Mouse (Mus musculus) intestine, embryonic 14.5 days (tissue): ENCODE data around the gene Psmd7. TPM values are rescaled to one million over a fixed set of nuclear protein-coding genes. Genes with fewer than 3 reads are reported as not detected.

Experiments
- ATAC-seq: fragments of 200-750 bp; cut with Nextera tagmentation; replicated peaks from 2 replicates; pipeline ENCODE4 v1.8.0; 2017; ENCODE audit warnings: low read depth, moderate number of reproducible peaks, moderate TSS enrichment, moderate library complexity; ENCODE audit not compliant: low FRiP score, low TSS enrichment
- DNase-seq: peaks from one replicate; pipeline ENCODE4 v3.0.0-alpha.2; 2018; ENCODE audit warnings: low spot score
- H3K27ac ChIP-seq: fragments of 300-500 bp; sonication (generic); 2 replicates; pipeline ENCODE4 v1.5.1; 2014; ENCODE audit warnings: low read depth, mild to moderate bottlenecking, control low read depth
- H3K27me3 ChIP-seq: fragments of 300-500 bp; sonication (generic); replicated peaks from 2 replicates; pipeline ENCODE4 v1.6.1; 2014; ENCODE audit warnings: low read length, control low read depth; ENCODE audit not compliant: control insufficient read depth, insufficient read depth
- H3K36me3 ChIP-seq: fragments of 300-500 bp; sonication (generic); 2 replicates; pipeline ENCODE4 v1.6.1; 2014; ENCODE audit warnings: low read length, control low read depth; ENCODE audit not compliant: control insufficient read depth, insufficient read depth
- H3K4me1 ChIP-seq: fragments of 300-500 bp; sonication (generic); replicated peaks from 2 replicates; pipeline ENCODE4 v1.6.1; 2014; ENCODE audit warnings: low read length, control low read depth, mixed read lengths; ENCODE audit not compliant: control insufficient read depth, insufficient read depth
- H3K4me2 ChIP-seq: fragments of 300-500 bp; sonication (generic); 2 replicates; pipeline ENCODE4 v1.6.1; 2014; ENCODE audit warnings: low read length
- H3K4me3 ChIP-seq: fragments of 300-500 bp; sonication (generic); 2 replicates; pipeline ENCODE4 v1.5.1; 2014; ENCODE audit warnings: low read depth, low read length, control low read depth, mixed read lengths
- H3K9ac ChIP-seq: fragments of 300-500 bp; sonication (generic); 2 replicates; pipeline ENCODE4 v1.6.1; 2014; ENCODE audit warnings: mild to moderate bottlenecking, low read length
- H3K9me3 ChIP-seq: fragments of 300-500 bp; sonication (generic); 2 replicates; pipeline ENCODE4 v1.6.1; 2016; ENCODE audit warnings: low read length, control low read depth; ENCODE audit not compliant: control insufficient read depth
- WGBS: fragments of 180-500 bp; shearing (Covaris S2); extraction: QIAGEN DNeasy Blood & Tissue Kit; methylation state at CpG from one replicate; pipeline ENCODE4 v1.1.7; 2014; 5-methylcytosine and 5-hydroxymethylcytosine counted together
- polyA plus RNA-seq: library from polyadenylated mRNA; unstranded; fragments of >200 nt; fragmentation: Nextera tagmentation; extraction: Ambion mirVana; gene quantifications from 2 replicates; pipeline ENCODE4 v1.2.1, GENCODE M21; 2014

The Psmd7 gene
- polyA plus RNA-seq, 1 experiment from 2014 or later: 254 TPM

- no peak overlapping the region for H3K9ac ChIP-seq
- WGBS: 87% methylated on average over 4 of the region's 4 CpGs
- no peaks in the 10 kb centered on the region for H3K27me3 ChIP-seq
- H3K4me3 ChIP-seq: no peak overlapping the region
- H3K4me1 ChIP-seq: peaks cover 8% of the 10 kb centered on the region; the same call in 1 of the 2 replicates
- H3K4me2 ChIP-seq: no peak overlapping the region
- no peaks in the 10 kb centered on the region for H3K9me3 ChIP-seq
- H3K27ac ChIP-seq: no peak overlapping the region
- H3K36me3 ChIP-seq: peaks cover 10% of the 10 kb centered on the region
- no peak for ATAC-seq
- no peak for DNase-seq
Measured at GRCm38 (mm10) chr8:107546154-107546553, 42.1 kb downstream of the Psmd7 start.

- Histone ChIP-seq H3K4me1 (peaks cover 8% of the 10 kb centered on the region; the same call in 1 of the 2 replicates), H3K4me2 (no peak overlapping the region), H3K36me3 (peaks cover 13% of the 10 kb centered on the region), H3K27ac (peak overlapping the region; percentile 38; the same call in 1 of the 2 replicates), H3K9me3 (no peaks in the 10 kb centered on the region), H3K9ac (no peak overlapping the region), H3K27me3 (no peaks in the 10 kb centered on the region), H3K4me3 (no peak overlapping the region)
- ATAC-seq (no peak), DNase-seq (no peak)
- 95% methylated on average over 11 of the region's 11 CpGs for WGBS
Measured at GRCm38 (mm10) chr8:107545621-107546152, 42.6 kb downstream of the Psmd7 start.

- H3K27ac ChIP-seq: peak overlapping the region; percentile 38; the same call in 1 of the 2 replicates
- peaks cover 8% of the 10 kb centered on the region; the same call in 1 of the 2 replicates for H3K4me1 ChIP-seq
- no peaks in the 10 kb centered on the region for H3K9me3 ChIP-seq
- WGBS: 34% methylated on average over 10 of the region's 10 CpGs
- no peaks in the 10 kb centered on the region for H3K27me3 ChIP-seq
- peaks cover 12% of the 10 kb centered on the region for H3K36me3 ChIP-seq
- no peak overlapping the region for H3K9ac ChIP-seq
- 0 out of 2 replicates have a peak, but pooled peaks have one; percentile 32 for ATAC-seq
- H3K4me3 ChIP-seq: no peak overlapping the region
- no peak overlapping the region; the same call in 1 of the 2 replicates for H3K4me2 ChIP-seq
- peak; percentile 63 for DNase-seq
Measured at GRCm38 (mm10) chr8:107544651-107545174, 43.6 kb downstream of the Psmd7 start.

- H3K4me3 ChIP-seq: no peak overlapping the region
- H3K36me3 ChIP-seq: peaks cover 10% of the 10 kb centered on the region; the same call in 1 of the 2 replicates
- no peaks in the 10 kb centered on the region for H3K27me3 ChIP-seq
- 71% methylated on average over 8 of the region's 8 CpGs for WGBS
- ATAC-seq: no peak
- H3K4me2 ChIP-seq: no peak overlapping the region
- H3K4me1 ChIP-seq: peaks cover 8% of the 10 kb centered on the region; the same call in 1 of the 2 replicates
- no peak for DNase-seq
- H3K9me3 ChIP-seq: no peaks in the 10 kb centered on the region
- peak overlapping the region; percentile 38; the same call in 1 of the 2 replicates for H3K27ac ChIP-seq
- no peak overlapping the region for H3K9ac ChIP-seq
Measured at GRCm38 (mm10) chr8:107544211-107544610, 44.1 kb downstream of the Psmd7 start.

- peaks cover 6% of the 10 kb centered on the region; the same call in 1 of the 2 replicates for H3K36me3 ChIP-seq
- H3K9me3 ChIP-seq: no peaks in the 10 kb centered on the region
- H3K4me2 ChIP-seq: no peak overlapping the region
- H3K9ac ChIP-seq: no peak overlapping the region
- H3K4me3 ChIP-seq: no peak overlapping the region
- WGBS: 95% methylated on average over 10 of the region's 11 CpGs
- H3K4me1 ChIP-seq: peaks cover 8% of the 10 kb centered on the region; the same call in 1 of the 2 replicates
- ATAC-seq (no peak), DNase-seq (no peak)
- no peaks in the 10 kb centered on the region for H3K27me3 ChIP-seq
- H3K27ac ChIP-seq: no peak overlapping the region
Measured at GRCm38 (mm10) chr8:107543714-107544113, 44.5 kb downstream of the Psmd7 start.

- Histone ChIP-seq H3K27ac (no peak overlapping the region), H3K4me3 (no peak overlapping the region), H3K9me3 (no peaks in the 10 kb centered on the region), H3K4me2 (no peak overlapping the region), H3K4me1 (peaks cover 8% of the 10 kb centered on the region; the same call in 1 of the 2 replicates), H3K36me3 (peaks cover 5% of the 10 kb centered on the region; the same call in 1 of the 2 replicates), H3K9ac (no peak overlapping the region), H3K27me3 (no peaks in the 10 kb centered on the region)
- DNase-seq (no peak), ATAC-seq (no peak)
- WGBS: 96% methylated on average over 3 of the region's 3 CpGs
Measured at GRCm38 (mm10) chr8:107542151-107542550, 46.1 kb downstream of the Psmd7 start.

- ATAC-seq: no peak
Measured at GRCm38 (mm10) chr8:107541369-107541768, 46.9 kb downstream of the Psmd7 start.

GRCm38 (mm10) chr8:107540623-107541022 is 47.6 kb downstream of the Psmd7 start:
- ATAC-seq (no peak), DNase-seq (no peak)
- Histone ChIP-seq H3K4me2 (no peak overlapping the region), H3K27me3 (no peaks in the 10 kb centered on the region), H3K9me3 (no peaks in the 10 kb centered on the region), H3K4me3 (no peak overlapping the region), H3K4me1 (peaks cover 8% of the 10 kb centered on the region; the same call in 1 of the 2 replicates), H3K9ac (no peak overlapping the region), H3K27ac (no peak overlapping the region), H3K36me3 (peaks cover 8% of the 10 kb centered on the region)
- WGBS: 93% methylated on average over 12 of the region's 12 CpGs

More at GRCm38 (mm10) chr8:107541369-107541768, 46.9 kb downstream of the Psmd7 start:
- H3K36me3 ChIP-seq: peaks cover 5% of the 10 kb centered on the region; the same call in 1 of the 2 replicates
- no peaks in the 10 kb centered on the region for H3K9me3 ChIP-seq
- H3K4me1 ChIP-seq: peaks cover 8% of the 10 kb centered on the region; the same call in 1 of the 2 replicates
- no peak overlapping the region for H3K4me3 ChIP-seq
- no peak overlapping the region for H3K9ac ChIP-seq
- H3K4me2 ChIP-seq: no peak overlapping the region
- WGBS: 91% methylated on average over 4 of the region's 4 CpGs
- H3K27ac ChIP-seq: no peak overlapping the region
- no peaks in the 10 kb centered on the region for H3K27me3 ChIP-seq
- DNase-seq: no peak
